Mouse (Mus musculus): ENCODE data around the gene Ednra.

GRCm38 (mm10) chr8:77770966-77771365, 46.7 kb upstream of the Ednra start:
- TF ChIP-seq CTCF (IDR thresholded peaks at IDR 0.05; ENCODE audit: low read depth) (no peak), EP300 (IDR thresholded peaks at IDR 0.05; ENCODE audit: low read depth) (no peak)
